Mouse (Mus musculus) liver, postnatal 0 days (tissue): ENCODE data around the gene B3galt4. TPM values are rescaled to one million over a fixed set of nuclear protein-coding genes. Genes with fewer than 3 reads are reported as not detected.
A peak's percentile ranks its signal among the peaks of the same experiment; 100 is the strongest.

ENCODE experiments used
- ATAC-seq: fragments of 200-750 bp; cut with Nextera tagmentation; 2 replicates; pipeline ENCODE4 v1.8.0; 2017; ENCODE audit warnings: mild to moderate bottlenecking, moderate library complexity
- DNase-seq: peaks from one replicate; pipeline ENCODE4 v3.0.0-alpha.2; 2016
- H3K27ac ChIP-seq: fragments of 300-500 bp; sonication (generic); 2 replicates; pipeline ENCODE4 v1.5.1; 2014; ENCODE audit warnings: antibody characterized with exemption, moderate library complexity, mild to moderate bottlenecking, low read depth
- H3K27me3 ChIP-seq: fragments of 300-500 bp; sonication (generic); 2 replicates; pipeline ENCODE4 v1.6.1; 2014; ENCODE audit warnings: low read length, control low read depth, mixed read lengths; ENCODE audit not compliant: insufficient read depth
- H3K36me3 ChIP-seq: fragments of 300-500 bp; sonication (generic); replicated peaks from 2 replicates; pipeline ENCODE4 v1.6.1; 2014; ENCODE audit warnings: mild to moderate bottlenecking, control low read depth, low read length, moderate library complexity, mixed read lengths; ENCODE audit not compliant: insufficient read depth
- H3K4me1 ChIP-seq: fragments of 300-500 bp; sonication (generic); 2 replicates; pipeline ENCODE4 v1.6.1; 2014; ENCODE audit warnings: antibody characterized with exemption, mild to moderate bottlenecking, control low read depth; ENCODE audit not compliant: insufficient read depth
- H3K4me2 ChIP-seq: fragments of 300-500 bp; sonication (generic); 2 replicates; pipeline ENCODE4 v1.6.1; 2014; ENCODE audit warnings: low read depth, mild to moderate bottlenecking, low read length, moderate library complexity, mixed read lengths
- H3K4me3 ChIP-seq: fragments of 300-500 bp; sonication (generic); 2 replicates; pipeline ENCODE4 v1.5.1; 2014; ENCODE audit warnings: low read depth, low read length
- H3K9ac ChIP-seq: fragments of 300-500 bp; sonication (generic); replicated peaks from 2 replicates; pipeline ENCODE4 v1.6.1; 2014; ENCODE audit warnings: mild to moderate bottlenecking, moderate library complexity
- H3K9me3 ChIP-seq: fragments of 300-500 bp; sonication (generic); 2 replicates; pipeline ENCODE4 v1.6.1; 2016; ENCODE audit warnings: mild to moderate bottlenecking, control low read depth, low read length, mixed read lengths
- CTCF ChIP-seq: sonication (generic); IDR thresholded peaks from 2 replicates; pipeline ENCODE4 v1.5.1; 2016; ENCODE audit warnings: antibody characterized with exemption, low read depth
- EP300 ChIP-seq: IDR thresholded peaks from 2 replicates; pipeline ENCODE4 v1.6.1; 2016; ENCODE audit warnings: antibody characterized with exemption, low read depth, mild to moderate bottlenecking
- WGBS: fragments of 180-500 bp; shearing (Covaris S2); extraction: QIAGEN DNeasy Blood & Tissue Kit; methylation state at CpG from one replicate; pipeline ENCODE4 v1.1.7; 2014; ENCODE audit not compliant: insufficient replicate concordance; 5-methylcytosine and 5-hydroxymethylcytosine counted together
- polyA plus RNA-seq: library from polyadenylated mRNA; unstranded; fragments of >200 nt; fragmentation: Nextera tagmentation; extraction: Ambion mirVana; gene quantifications from 2 replicates; pipeline ENCODE4 v1.2.1, GENCODE M21; 2015

Gene B3galt4
- polyA plus RNA-seq, 1 experiment from 2014 or later = 2.2 TPM

DNA sequence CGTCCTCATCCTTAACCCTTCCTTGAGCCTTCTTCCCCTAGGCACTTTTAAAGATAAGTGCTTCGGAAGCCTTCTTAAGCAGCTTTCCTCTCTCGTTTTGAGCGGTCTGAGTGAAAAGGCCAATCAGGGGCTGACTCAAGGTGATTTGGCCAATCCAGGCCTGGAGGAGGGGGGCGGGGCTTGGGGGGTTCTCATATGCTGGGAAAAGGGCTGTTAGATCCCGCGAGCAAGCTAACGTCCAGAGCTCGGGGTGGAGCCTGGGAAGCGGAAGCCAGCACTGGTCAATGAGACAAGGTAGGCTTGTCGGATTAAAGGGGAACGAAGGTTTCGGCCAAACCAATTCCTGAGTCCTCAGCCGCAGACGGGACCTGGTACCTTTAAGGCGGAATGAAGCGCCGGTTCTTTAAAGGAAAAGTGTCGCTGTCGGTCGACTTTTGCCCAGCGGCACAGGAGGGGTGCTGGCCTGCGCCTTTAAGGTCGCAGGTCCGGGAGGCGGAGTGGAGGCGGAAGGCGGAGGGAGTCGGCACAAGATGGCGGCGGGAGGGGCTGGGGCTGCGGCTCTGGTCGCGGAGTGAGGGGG, 35.5 kb downstream of the B3galt4 start, which contains the start of the genes Tapbp and Zbtb22:
TSS of gene Tapbp (plus strand) at position 229 of the 580 bp plus-strand sequence.
TSS of gene Zbtb22 (plus strand) at position 234 of the 580 bp plus-strand sequence.
- H3K9me3 ChIP-seq = no peaks in the 10 kb centered on the region
- WGBS = 0% methylated on average over 33 of the region's 34 CpGs
- peak within 1 kb of the TSS; percentile 73 for H3K4me3 ChIP-seq
- TF ChIP-seq EP300 (peak; percentile 69), CTCF (no peak)
- H3K27me3 ChIP-seq = no peaks in the 10 kb centered on the region
- H3K36me3 ChIP-seq = peaks cover 53% of the 10 kb centered on the region
- peak within 1 kb of the TSS; percentile 59 for H3K9ac ChIP-seq
- DNase-seq (peak; percentile 98), ATAC-seq (peak; percentile 88)
- H3K27ac ChIP-seq = peak within 1 kb of the TSS; percentile 79
- H3K4me2 ChIP-seq = peak within 1 kb of the TSS; percentile 91
- H3K4me1 ChIP-seq = peaks cover 28% of the 10 kb centered on the region

DNA sequence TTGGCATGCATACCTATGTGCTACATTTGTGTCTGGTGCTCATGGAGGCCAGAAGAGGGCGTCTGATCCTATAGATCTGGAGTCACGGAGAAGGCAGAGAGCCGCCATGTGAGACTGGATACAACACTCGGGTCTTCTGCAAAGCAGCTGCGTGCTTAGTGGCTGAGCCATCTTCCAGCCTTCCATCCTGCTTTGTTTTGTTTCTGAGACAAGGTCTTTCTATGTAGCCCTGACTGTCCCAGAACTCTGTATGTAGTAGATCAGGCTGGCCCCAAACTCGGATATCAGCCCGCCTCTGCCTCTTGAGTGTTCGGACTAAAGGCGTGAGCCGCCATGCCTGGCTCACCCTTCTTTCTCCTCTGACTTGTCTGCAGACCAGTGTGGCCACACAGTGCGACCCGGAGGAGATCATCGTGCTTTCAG, 36.3 kb downstream of the B3galt4 start:
- no peak overlapping the region for H3K9ac ChIP-seq
- peak overlapping the region; percentile 79; the same call in 1 of the 2 replicates for H3K27ac ChIP-seq
- 73% methylated on average over 13 of the region's 13 CpGs for WGBS
- no peaks in the 10 kb centered on the region for H3K27me3 ChIP-seq
- TF ChIP-seq EP300 = no peak
- peak; percentile 59 for TF ChIP-seq CTCF
- H3K4me3 ChIP-seq = peak overlapping the region; percentile 73
- peaks cover 53% of the 10 kb centered on the region for H3K36me3 ChIP-seq
- ATAC-seq (no peak), DNase-seq (no peak)
- peaks cover 34% of the 10 kb centered on the region for H3K4me1 ChIP-seq
- peak overlapping the region; percentile 91 for H3K4me2 ChIP-seq
- H3K9me3 ChIP-seq = no peaks in the 10 kb centered on the region

DNA sequence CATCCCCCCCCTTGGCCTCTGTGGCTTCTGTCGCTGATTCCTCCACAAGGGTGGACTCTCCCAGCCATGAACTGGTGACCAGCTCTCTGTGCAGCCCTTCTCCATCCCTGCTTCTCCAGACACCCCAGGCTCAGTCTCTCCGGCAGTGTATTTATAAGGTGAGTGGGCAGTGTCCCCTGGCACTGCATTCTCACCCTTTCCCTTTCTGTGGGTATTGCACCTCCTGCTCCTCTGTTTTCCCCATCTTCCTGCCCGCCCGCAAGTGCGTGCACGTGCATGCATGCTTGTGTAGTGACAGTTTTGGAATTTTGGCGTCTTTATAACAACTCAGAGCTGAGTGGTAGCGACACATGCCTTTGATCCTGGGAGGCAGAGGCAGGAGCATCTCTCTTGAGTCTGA, 37.4 kb downstream of the B3galt4 start:
- Histone ChIP-seq H3K27ac (no peak overlapping the region), H3K4me1 (peaks cover 32% of the 10 kb centered on the region)
- TF ChIP-seq CTCF (no peak), EP300 (no peak)

DNA sequence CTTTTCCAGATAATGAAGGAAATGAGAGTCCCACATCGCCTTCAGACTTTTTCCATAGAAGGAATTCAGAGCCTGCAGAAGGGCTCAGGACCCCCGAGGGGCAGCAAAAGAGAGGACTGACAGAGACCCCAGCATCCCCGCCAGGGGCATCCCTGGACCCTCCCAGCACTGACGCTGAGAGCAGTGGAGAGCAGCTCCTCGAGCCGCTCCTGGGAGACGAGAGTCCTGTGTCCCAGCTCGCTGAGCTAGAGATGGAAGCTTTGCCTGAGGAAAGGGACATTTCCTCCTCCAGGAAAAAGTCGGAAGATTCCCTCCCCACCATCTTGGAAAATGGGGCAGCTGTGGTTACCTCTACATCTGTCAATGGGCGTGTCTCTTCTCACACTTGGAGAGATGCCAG, 38.0 kb downstream of the B3galt4 start:
- DNase-seq (no peak), ATAC-seq (no peak)
- Histone ChIP-seq H3K9ac (no peak overlapping the region), H3K4me3 (no peak overlapping the region), H3K36me3 (peaks cover 52% of the 10 kb centered on the region), H3K9me3 (no peaks in the 10 kb centered on the region), H3K4me1 (peaks cover 31% of the 10 kb centered on the region), H3K4me2 (no peak overlapping the region), H3K27ac (no peak overlapping the region), H3K27me3 (no peaks in the 10 kb centered on the region)
- no peak for TF ChIP-seq EP300
- TF ChIP-seq CTCF = no peak
- 82% methylated on average over 10 of the region's 10 CpGs for WGBS

More for the DNA sequence above, 37.4 kb downstream of the B3galt4 start:
- Histone ChIP-seq H3K36me3 (peaks cover 53% of the 10 kb centered on the region), H3K4me2 (no peak overlapping the region), H3K9me3 (no peaks in the 10 kb centered on the region), H3K27me3 (no peaks in the 10 kb centered on the region), H3K9ac (no peak overlapping the region), H3K4me3 (no peak overlapping the region)
- 89% methylated on average over 8 of the region's 8 CpGs for WGBS
- no peak for ATAC-seq
- no peak for DNase-seq

DNA sequence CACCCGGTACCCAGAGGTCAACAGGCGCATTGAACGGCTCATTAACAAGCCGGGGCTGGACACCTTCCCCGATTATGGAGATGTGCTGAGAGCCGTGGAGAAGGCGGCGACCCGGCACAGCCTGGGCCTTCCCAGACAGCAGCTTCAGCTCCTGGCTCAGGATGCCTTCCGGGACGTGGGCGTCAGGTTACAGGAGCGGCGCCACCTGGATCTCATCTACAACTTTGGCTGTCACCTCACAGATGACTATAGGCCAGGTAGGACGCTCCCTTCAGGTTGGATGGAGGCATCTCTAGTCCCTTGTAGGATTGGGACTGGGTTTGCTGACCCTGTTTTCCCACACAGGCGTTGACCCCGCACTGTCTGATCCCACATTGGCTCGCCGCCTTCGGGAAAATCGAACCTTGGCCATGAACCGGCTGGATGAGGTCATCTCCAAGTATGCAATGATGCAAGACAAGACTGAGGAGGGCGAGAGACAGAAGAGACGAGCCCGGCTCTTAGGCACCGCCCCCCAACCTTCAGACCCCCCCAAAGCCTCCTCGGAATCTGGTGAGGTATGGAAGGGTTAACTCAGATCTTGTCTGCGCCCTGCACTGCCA, 39.4 kb downstream of the B3galt4 start:
- DNase-seq (no peak), ATAC-seq (no peak)
- Histone ChIP-seq H3K4me3 (no peak overlapping the region), H3K27ac (no peak overlapping the region), H3K4me2 (no peak overlapping the region), H3K4me1 (peaks cover 36% of the 10 kb centered on the region), H3K36me3 (peaks cover 39% of the 10 kb centered on the region), H3K9me3 (no peaks in the 10 kb centered on the region), H3K27me3 (no peaks in the 10 kb centered on the region), H3K9ac (no peak overlapping the region)
- no peak for TF ChIP-seq CTCF
- no peak for TF ChIP-seq EP300
- 91% methylated on average over 28 of the region's 28 CpGs for WGBS

DNA sequence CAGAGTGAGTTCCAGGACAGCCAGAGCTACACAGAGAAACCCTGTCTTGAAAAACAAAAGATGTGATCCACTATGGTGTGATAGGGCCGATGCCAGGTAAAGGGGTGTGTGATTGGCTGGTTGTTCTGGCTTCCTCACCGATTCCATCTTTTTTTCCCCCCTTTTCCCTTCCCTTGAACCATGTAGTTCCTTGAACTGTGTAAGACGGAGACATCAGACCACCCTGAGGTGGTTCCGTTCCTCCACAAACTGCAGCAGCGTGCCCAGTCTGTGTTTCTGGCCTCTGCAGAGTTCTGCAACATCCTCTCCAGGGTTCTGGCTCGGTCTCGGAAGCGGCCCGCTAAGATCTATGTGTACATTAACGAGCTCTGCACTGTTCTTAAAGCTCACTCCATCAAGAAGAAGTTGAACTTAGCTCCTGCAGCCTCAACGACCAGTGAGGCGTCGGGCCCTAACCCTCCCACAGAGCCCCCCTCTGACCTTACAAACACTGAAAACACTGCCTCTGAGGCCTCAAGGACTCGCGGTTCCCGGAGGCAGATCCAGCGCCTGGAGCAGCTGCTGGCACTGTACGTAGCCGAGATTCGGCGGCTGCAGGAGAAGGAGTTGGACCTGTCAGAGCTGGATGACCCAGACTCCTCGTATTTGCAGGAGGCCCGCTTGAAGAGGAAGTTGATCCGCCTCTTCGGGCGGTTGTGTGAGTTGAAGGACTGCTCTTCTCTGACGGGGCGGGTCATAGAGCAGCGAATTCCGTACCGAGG, 40.1 kb downstream of the B3galt4 start:
- H3K9ac ChIP-seq = no peak overlapping the region
- peaks cover 38% of the 10 kb centered on the region for H3K36me3 ChIP-seq
- DNase-seq (no peak), ATAC-seq (no peak)
- peak overlapping the region; percentile 97; the same call in 1 of the 2 replicates for H3K4me2 ChIP-seq
- H3K4me3 ChIP-seq = no peak overlapping the region
- no peaks in the 10 kb centered on the region for H3K9me3 ChIP-seq
- no peaks in the 10 kb centered on the region for H3K27me3 ChIP-seq
- H3K4me1 ChIP-seq = peaks cover 29% of the 10 kb centered on the region
- no peak overlapping the region for H3K27ac ChIP-seq
- TF ChIP-seq CTCF = no peak
- no peak for TF ChIP-seq EP300
- 89% methylated on average over 31 of the region's 31 CpGs for WGBS
